Mouse (Mus musculus): Measurements from ENCODE around the gene Hap1.
"Not testable (repeated sequence)": the region's sequence is repeated elsewhere in the genome, so short reads cannot be mapped to it uniquely, and the experiment has no call there.

Gene Hap1

DNA sequence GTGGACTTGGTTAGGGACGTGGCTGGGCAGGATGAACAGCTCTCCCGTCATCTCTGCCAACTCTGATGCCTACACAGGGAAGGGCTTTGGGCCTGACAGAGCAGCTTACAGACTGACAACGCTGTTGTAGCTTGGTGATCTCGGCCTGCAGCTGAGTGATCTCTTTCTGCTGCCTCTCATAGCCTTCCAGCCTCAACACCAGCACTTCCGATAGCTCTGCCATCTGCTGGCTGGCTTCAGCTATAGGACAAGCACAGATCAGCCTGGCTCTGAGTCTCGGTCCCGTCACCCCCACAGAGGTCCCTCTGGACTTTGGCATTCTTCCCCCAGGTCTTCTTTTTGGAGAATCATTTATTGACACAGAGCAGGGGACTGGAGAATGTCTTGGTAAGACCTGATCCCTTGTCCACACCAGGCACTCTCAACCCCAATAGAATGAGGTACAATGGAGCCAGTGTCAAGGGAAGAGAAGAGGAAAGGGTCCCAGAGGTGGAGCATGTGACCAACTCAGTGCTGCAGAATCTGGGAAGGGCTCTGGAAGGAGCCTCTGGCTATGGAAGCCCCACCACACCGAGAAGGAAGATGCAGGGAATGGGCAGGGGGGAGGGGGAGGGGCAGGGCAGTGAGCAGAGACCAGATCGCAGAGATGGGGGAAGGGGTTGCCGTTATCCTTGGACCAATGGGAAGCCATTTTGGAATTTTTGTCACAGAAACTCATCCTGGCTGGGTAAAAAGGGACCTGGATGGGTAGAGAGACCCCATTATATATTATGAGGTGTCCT lies 3.7 kb downstream of the Hap1 start:
- DNase-seq, result peak; percentile 40

GRCm38 (mm10) chr11:100344269-100344668 lies 11.7 kb downstream of the Hap1 start:
- DNase-seq, result no peak

GRCm38 (mm10) chr11:100335731-100336130 lies 20.2 kb downstream of the Hap1 start:
- DNase-seq, result no peak

DNA sequence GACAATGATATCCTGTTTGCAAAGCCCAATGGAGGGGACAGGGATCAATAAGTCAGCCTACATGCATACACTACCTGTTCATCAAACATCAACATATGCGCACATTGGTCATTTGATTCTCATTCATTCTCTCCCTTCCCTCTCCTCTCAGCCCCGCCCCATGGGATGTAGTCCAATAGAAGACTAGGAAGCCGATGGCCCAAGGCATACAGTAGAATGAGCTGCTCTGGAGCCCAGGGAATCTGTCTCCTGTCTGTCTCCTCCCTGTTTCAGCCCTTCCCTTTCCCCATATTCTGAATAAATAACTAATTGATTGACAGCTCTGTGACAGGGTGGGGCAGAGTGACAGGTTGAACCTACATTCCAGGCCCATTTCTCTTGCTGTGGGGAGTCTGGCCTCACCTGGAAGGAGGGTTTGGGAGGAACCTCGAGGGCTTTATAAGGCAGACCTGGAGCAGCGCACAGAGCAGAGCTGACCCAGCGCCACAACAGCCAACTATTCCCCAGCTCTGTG lies 21.9 kb downstream of the Hap1 start, which contains the start of gene Gast:
Gene Gast (plus strand): TSS at position 464 of the 514 bp plus-strand sequence.
- DNase-seq, result no peak

DNA sequence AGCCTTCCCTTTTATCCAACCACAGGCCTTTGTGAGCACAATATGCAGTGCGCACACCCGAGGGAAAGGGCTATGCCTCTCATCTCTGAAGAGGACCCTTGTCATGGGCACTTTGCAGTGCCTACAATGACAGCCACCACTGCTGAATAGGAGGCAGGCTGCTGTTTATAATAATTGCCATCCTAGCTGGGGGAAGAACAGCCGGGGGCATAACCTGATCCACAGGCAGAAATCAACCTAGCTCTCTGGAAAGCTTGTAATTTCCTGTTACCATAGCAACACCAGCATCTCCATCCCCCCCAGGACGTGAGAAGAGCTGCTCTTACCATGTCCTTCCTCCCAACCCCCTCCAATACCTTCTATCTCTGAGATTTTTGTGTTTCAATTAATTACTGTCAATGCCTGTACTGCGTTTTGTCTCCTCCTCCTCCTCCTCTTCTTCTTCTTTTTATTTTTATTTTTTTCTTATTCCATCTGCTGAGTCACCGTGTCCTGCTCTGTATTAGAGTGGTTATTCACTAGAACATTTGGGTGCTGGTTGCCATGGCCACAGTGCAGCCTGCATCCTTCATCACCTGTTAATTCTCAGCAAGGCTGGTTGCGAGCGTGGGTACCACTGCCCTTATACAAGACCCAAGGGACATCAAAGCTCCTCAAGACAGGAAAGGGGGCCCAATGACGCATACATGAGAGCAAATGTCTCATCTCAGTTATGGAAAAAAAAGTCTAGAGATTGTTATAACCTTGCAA lies 23.0 kb downstream of the Hap1 start:
- DNase-seq, result no peak

GRCm38 (mm10) chr11:100330816-100331375 lies 25.0 kb downstream of the Hap1 start:
- not testable (repeated sequence) for DNase-seq

DNA sequence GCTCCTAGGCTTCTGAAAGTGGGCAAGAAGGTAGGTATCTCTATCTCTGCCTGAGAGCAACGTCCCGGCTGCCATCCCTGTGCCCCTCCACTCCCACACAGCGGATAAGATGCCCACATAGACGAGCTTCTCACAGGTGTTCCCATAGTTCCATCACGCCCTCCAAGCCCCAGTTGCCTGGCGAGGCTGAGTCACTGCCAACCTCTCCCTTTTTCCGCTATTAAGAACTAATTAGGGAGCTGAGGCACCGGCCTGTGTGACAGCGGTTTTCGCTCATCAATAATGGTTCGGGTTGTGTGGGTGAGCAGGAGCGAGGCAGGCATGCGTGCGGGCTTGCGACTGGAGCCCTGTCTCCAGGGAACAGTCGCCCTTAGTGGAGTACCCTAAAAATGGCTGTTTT lies 25.7 kb downstream of the Hap1 start:
- no peak for DNase-seq

DNA sequence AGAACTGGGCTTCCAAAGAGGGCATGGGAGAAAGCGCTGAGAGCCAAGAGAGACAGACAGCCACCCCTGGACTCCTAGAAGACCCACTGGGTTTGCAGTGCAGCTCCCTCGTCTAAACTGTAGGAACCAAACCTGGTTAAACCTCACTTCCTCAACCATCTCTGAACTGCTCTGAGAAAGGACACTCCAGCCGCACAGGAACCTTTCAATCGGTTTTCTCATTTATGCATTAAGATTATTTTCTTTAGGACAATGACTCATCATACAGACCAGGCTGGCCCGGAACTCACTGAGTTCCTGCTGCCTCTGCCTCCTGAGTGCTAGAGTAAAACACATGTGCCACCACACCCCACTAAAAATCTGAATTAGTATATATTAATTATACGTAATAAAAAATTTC lies 28.2 kb downstream of the Hap1 start:
- no peak for DNase-seq

- no peak for DNase-seq
Measured at GRCm38 (mm10) chr11:100327316-100327715, 28.6 kb downstream of the Hap1 start.

GRCm38 (mm10) chr11:100325062-100325629 lies 30.8 kb downstream of the Hap1 start:
- DNase-seq, result no peak

DNA sequence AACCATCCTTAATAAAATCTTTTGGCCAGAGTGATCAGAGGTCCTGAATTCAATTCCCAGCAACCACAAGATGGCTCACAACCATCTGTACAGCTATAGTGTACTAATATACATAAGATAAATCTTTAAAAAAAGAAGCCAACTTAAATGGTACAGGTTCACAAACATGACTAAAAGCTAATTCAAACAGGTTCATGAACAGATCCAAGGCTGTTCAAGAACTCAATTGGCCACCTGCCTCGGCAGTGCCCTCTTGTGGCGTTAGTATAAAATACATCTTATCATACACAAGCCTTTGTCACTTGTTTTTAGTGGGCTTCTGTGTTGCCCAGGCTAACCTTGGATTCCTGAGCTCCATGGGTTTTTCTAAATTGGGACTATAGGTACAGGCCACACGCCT lies 32.4 kb downstream of the Hap1 start:
- peak; percentile 62 for DNase-seq

DNA sequence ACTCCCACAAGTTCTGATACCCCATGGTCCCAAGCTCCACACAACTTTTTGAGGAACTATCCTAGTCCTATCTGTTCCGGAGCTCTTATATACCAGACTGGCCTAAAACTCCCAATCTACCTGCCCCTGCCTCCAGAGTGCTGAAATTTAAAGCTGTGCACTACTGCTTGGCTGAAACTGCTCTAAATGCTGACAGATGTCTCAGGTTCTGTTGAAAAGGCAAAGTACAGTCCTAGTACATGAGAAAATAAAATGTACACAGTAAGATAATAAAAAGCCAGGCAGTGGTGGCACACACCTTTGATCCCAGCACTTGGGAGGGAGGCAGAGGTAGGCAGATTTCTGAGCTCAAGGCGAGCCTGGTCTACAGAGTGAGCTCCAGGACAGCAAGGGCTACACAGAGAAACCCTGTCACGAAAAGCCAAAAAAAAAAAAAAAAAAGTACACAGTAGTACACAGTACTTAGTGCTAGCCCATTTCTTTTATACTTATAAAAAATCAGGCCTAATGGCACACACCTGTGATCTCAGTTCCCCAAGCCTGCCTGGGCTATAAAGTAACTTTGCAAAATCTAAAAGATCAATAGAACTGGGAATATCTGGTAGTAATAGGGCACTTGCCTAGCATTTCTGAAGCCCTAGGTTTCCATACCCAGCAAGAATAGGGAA lies 33.2 kb downstream of the Hap1 start:
- no peak for DNase-seq

- DNase-seq, result not testable (repeated sequence)
Measured at GRCm38 (mm10) chr11:100321479-100322305, 34.2 kb downstream of the Hap1 start.

DNA sequence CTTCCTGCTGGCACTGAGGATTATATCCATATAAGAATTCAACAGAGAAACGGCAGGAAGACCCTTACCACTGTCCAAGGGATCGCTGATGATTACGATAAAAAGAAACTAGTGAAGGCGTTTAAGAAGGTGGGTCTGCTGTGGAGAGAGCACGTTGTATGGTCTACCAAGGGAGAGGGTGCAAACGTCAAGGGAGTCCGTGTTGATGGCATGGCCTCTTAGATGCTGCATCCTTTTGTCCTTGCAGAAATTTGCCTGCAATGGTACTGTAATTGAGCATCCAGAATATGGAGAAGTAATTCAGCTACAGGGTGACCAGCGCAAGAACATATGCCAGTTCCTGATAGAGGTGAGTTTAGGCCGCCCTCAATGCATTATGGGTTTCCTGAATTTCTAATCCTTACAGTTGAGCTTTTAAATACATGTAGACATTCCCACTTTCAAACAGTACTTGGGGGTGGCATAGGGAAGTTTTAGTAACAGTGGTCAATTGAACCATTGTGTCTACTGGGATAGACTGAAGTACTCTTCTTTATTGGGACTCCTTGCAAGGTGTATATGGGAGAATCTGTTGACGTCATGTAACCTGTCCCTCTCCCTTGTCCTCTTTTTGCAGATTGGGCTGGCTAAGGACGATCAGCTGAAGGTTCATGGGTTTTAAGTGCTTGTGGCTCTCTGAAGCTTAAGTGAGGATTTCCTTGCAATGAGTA lies 35.1 kb downstream of the Hap1 start:
- not testable (repeated sequence) for DNase-seq

DNA sequence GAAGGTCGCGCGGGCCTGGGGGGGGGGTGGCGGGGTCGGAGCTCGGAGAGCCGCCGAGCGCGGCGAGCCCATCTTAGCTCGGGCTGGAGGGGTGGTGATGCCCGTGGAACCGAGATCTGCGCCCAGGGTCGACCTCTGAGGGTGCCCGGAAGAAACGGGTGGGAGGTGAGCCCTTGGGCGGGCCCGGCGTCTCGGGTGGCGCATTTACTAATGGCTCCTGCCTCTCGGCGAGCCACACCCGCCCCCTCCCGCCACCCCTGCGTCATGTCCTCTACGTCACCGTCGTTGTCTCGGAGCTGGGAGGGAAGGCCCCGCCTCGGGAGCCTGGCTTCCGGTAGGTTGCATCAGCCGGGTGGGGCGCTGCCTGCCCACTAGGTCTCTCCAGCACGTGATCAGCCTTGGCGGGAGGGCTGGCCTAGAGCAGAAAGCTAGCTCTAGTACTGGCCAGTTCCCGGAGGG lies 35.7 kb downstream of the Hap1 start:
- peak; percentile 97 for DNase-seq

- peak; percentile 100 for DNase-seq
Measured at GRCm38 (mm10) chr11:100319492-100320171, 36.3 kb downstream of the Hap1 start, which contains the start of gene Eif1. Gene Eif1, plus strand, starts transcription at chr11:100319885.

- DNase-seq, result no peak
Measured at GRCm38 (mm10) chr11:100318529-100319451, 37.1 kb downstream of the Hap1 start.

DNA sequence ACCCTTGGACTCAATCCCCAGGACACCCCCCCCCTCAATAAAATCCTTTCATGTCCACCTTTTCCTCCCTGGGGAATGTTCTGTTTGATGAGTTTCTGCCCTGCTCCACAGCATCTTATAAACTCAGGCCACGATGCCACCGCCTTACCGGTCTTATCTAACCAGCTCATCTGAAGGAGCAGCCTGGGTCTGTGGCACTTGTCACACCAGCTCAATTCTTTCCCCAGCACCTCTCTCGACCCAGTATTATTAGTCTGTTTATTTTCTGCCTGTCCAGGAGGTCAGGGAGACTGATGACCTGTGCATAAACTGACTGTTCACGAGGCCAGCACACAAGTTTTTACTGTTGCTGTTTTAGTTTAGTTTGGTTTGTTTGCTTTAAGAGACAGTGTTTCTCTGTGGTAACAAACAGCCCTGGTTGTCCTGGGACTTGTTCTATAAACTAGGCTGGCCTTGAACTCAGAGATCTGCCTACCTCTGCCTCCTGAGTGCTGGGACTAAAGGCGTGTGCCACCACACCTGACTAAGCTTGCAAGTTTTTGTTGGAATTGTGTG lies 38.0 kb downstream of the Hap1 start:
- DNase-seq, result no peak

GRCm38 (mm10) chr11:100315439-100315838 lies 40.5 kb downstream of the Hap1 start:
- no peak for DNase-seq
